Mouse (Mus musculus) embryonic fibroblast, embryonic 13.5 days (primary cell): ENCODE measurements around the gene Dst. TPM values are rescaled to one million over a fixed set of nuclear protein-coding genes. Genes with fewer than 3 reads are reported as not detected.

Experiments
- H3K27ac ChIP-seq: 2 replicates; pipeline ENCODE4 v1.5.1; 2012; ENCODE audit warnings: low read length, control low read depth, inconsistent platforms; ENCODE audit not compliant: insufficient read depth
- H3K4me1 ChIP-seq: 2 replicates; pipeline ENCODE4 v1.6.1; 2011; ENCODE audit warnings: low read length; ENCODE audit not compliant: control insufficient read depth, insufficient read depth
- H3K4me3 ChIP-seq: 2 replicates; pipeline ENCODE4 v1.5.1; 2011; ENCODE audit warnings: mild to moderate bottlenecking, control low read depth, low read length; ENCODE audit not compliant: insufficient read depth
- CTCF ChIP-seq: IDR thresholded peaks from 2 replicates; pipeline ENCODE4 v1.5.1; 2011; ENCODE audit warnings: mild to moderate bottlenecking, control low read depth, low read length, moderate library complexity, borderline replicate concordance; ENCODE audit not compliant: insufficient read depth
- POLR2A ChIP-seq: IDR thresholded peaks from 2 replicates; pipeline ENCODE4 v1.6.1; 2011; ENCODE audit warnings: low read depth, mild to moderate bottlenecking, control low read depth, low read length, moderate library complexity
- polyA plus RNA-seq: library from polyadenylated mRNA; stranded (reverse); fragments of >200 nt; gene quantifications from 2 replicates; pipeline ENCODE4 v1.2.4, GENCODE M21; 2011; ENCODE audit warnings: low read depth; ENCODE audit not compliant: missing spikeins, insufficient read length

Dst gene
- polyA plus RNA-seq, 1 experiment: 101 TPM

- H3K4me3 ChIP-seq: no peak overlapping the region
- no peaks in the 10 kb centered on the region for H3K4me1 ChIP-seq
- no peak for TF ChIP-seq POLR2A
- TF ChIP-seq CTCF: no peak
- H3K27ac ChIP-seq: no peak overlapping the region
Measured at GRCm38 (mm10) chr1:34251137-34251536, 343.1 kb downstream of the Dst start.

- Histone ChIP-seq H3K4me1 (no peaks in the 10 kb centered on the region), H3K27ac (no peak overlapping the region), H3K4me3 (no peak overlapping the region)
- TF ChIP-seq POLR2A (no peak), CTCF (no peak)
Measured at GRCm38 (mm10) chr1:34252267-34252666, 344.2 kb downstream of the Dst start.

GRCm38 (mm10) chr1:34253876-34254275 is 345.9 kb downstream of the Dst start:
- no peak overlapping the region for H3K4me3 ChIP-seq
- H3K4me1 ChIP-seq: no peaks in the 10 kb centered on the region
- TF ChIP-seq CTCF (no peak), POLR2A (no peak)
- H3K27ac ChIP-seq: peak overlapping the region; percentile 27

GRCm38 (mm10) chr1:34259898-34260297 is 351.9 kb downstream of the Dst start:
- TF ChIP-seq POLR2A: no peak
- TF ChIP-seq CTCF: no peak
- Histone ChIP-seq H3K4me3 (no peak overlapping the region), H3K27ac (no peak overlapping the region), H3K4me1 (no peaks in the 10 kb centered on the region)

GRCm38 (mm10) chr1:34261011-34261410 is 353.0 kb downstream of the Dst start:
- H3K4me1 ChIP-seq: no peaks in the 10 kb centered on the region
- H3K4me3 ChIP-seq: no peak overlapping the region
- TF ChIP-seq POLR2A (no peak), CTCF (no peak)
- no peak overlapping the region for H3K27ac ChIP-seq

- TF ChIP-seq POLR2A: no peak
- no peak for TF ChIP-seq CTCF
- no peak overlapping the region for H3K27ac ChIP-seq
- no peak overlapping the region for H3K4me3 ChIP-seq
- no peaks in the 10 kb centered on the region for H3K4me1 ChIP-seq
Measured at GRCm38 (mm10) chr1:34268520-34268919, 360.5 kb downstream of the Dst start.

GRCm38 (mm10) chr1:34269578-34269977 is 361.6 kb downstream of the Dst start:
- H3K27ac ChIP-seq: no peak overlapping the region
- TF ChIP-seq POLR2A: no peak
- no peak for TF ChIP-seq CTCF
- H3K4me1 ChIP-seq: no peaks in the 10 kb centered on the region
- no peak overlapping the region for H3K4me3 ChIP-seq

GRCm38 (mm10) chr1:34273922-34274321 is 365.9 kb downstream of the Dst start:
- Histone ChIP-seq H3K4me1 (no peaks in the 10 kb centered on the region), H3K27ac (no peak overlapping the region), H3K4me3 (no peak overlapping the region)
- TF ChIP-seq POLR2A (no peak), CTCF (no peak)

GRCm38 (mm10) chr1:34275787-34276186 is 367.8 kb downstream of the Dst start:
- Histone ChIP-seq H3K4me3 (no peak overlapping the region), H3K4me1 (no peaks in the 10 kb centered on the region), H3K27ac (no peak overlapping the region)
- no peak for TF ChIP-seq CTCF

GRCm38 (mm10) chr1:34276756-34277155 is 368.7 kb downstream of the Dst start:
- Histone ChIP-seq H3K4me1 (no peaks in the 10 kb centered on the region), H3K27ac (no peak overlapping the region), H3K4me3 (no peak overlapping the region)
- TF ChIP-seq POLR2A (no peak), CTCF (no peak)

GRCm38 (mm10) chr1:34277259-34277658 is 369.2 kb downstream of the Dst start:
- TF ChIP-seq POLR2A: no peak
- TF ChIP-seq CTCF: no peak
- H3K4me1 ChIP-seq: no peaks in the 10 kb centered on the region
- H3K4me3 ChIP-seq: no peak overlapping the region
- H3K27ac ChIP-seq: no peak overlapping the region

GRCm38 (mm10) chr1:34283502-34283901 is 375.5 kb downstream of the Dst start:
- no peak overlapping the region for H3K4me3 ChIP-seq
- no peak overlapping the region for H3K27ac ChIP-seq
- TF ChIP-seq POLR2A (no peak), CTCF (no peak)
- no peaks in the 10 kb centered on the region for H3K4me1 ChIP-seq
